Mouse (Mus musculus) small intestine, adult 2 months (tissue): ENCODE measurements at regions not wholly inside any gene's neighbourhood (a gene's known extent, or its start where the extent isn't known, plus 50 kb on each side); places are given as distances from the start of the nearest gene placed in this dataset.

Experiments used
- CTCF ChIP-seq: fragments of 200-500 bp; IDR thresholded peaks from 2 replicates; pipeline ENCODE4 v1.5.1; 2012; ENCODE audit warnings: low read depth, mild to moderate bottlenecking, control low read depth, inconsistent platforms, low read length, moderate library complexity, mixed read lengths; ENCODE audit not compliant: insufficient replicate concordance, insufficient read length; ENCODE audit errors: extremely low read depth
- POLR2A ChIP-seq: fragments of 200-500 bp; IDR thresholded peaks from 2 replicates; pipeline ENCODE4 v1.6.1; 2012; ENCODE audit warnings: low read depth, mild to moderate bottlenecking, control low read depth, inconsistent platforms, low read length, moderate library complexity

DNA sequence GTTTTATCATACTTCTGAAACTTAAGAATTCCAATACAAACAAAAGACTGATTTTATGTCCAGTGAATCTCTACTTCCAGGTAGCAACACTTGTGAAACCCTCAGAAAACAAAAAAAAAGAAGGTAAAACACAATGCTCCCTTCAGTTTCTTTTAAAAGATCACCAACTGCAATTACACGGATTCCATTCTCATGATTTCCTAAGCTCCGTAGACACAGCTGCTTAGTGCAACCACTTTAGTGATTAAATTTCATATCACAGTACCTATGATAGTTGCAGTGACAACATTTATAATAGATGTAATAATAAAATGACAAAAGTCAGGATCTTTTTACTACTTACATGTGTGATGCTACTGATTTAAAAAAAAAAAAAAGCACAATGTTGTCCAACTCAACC, 1087.6 kb upstream of the Cited2 start:
- TF ChIP-seq CTCF = no peak
- no peak for TF ChIP-seq POLR2A
